Mouse (Mus musculus): ENCODE results near the gene Plekhg2. TPM values are rescaled to one million over a fixed set of nuclear protein-coding genes. Genes with fewer than 3 reads are reported as not detected.

The Plekhg2 gene
- polyA plus RNA-seq, 1 experiment from 2014 or later, result 35.6 TPM

GRCm38 (mm10) chr7:28360291-28360690 is 12.1 kb downstream of the Plekhg2 start:
- Histone ChIP-seq H3K9me3 (ENCODE audit: control insufficient read depth, low read length) (no peaks in the 10 kb centered on the region), H3K4me1 (ENCODE audit: control insufficient read depth in 2 of 2, insufficient read depth in 2 of 2, low read length in 2 of 2) (peaks cover 21 to 32% of the 10 kb centered on the region in 2 experiments), H3K4me2 (ENCODE audit: low read length) (no peak overlapping the region), H3K27ac (replicated peaks in 1 of 2; ENCODE audit: control insufficient read depth in 1 of 2, insufficient read depth in 1 of 2, low read depth in 2 of 2, low read length in 2 of 2) (no peak overlapping the region; a peak in 1 of 4 replicates), H3K4me3 (ENCODE audit: control insufficient read depth in 1 of 2, insufficient read depth in 1 of 2, low read depth in 1 of 2, low read length in 2 of 2) (no peak overlapping the region), H3K9ac (ENCODE audit: low read length) (no peak overlapping the region), H3K36me3 (ENCODE audit: control insufficient read depth, insufficient read depth, low read length) (peaks cover 68% of the 10 kb centered on the region), H3K27me3 (ENCODE audit: control insufficient read depth, insufficient read depth, low read length) (no peaks in the 10 kb centered on the region)
- ATAC-seq (ENCODE audit: insufficient number of reproducible peaks, insufficient read depth, low FRiP score, low read depth), result no peak
- WGBS, result 80% methylated on average over 6 of the region's 6 CpGs

DNA sequence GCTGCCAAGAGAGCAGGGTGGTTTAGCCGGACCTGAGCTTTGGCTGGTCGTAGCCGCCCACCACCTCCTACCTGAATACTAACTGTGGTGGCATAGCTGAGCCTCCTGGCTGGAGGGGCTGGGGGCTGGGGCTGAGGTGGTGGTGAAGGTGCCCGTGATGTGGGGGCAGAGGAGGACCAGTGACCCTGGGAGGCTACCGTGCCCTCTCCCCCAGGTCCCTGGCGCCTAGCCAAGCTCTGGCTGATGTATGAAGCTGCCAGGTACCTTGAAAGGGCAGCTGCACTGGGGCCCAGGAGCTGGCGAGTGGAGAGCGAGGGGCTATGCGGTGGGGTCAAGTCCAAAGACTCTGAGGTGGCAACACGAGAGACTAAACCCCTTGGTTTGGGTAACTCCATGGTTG is 12.5 kb downstream of the Plekhg2 start:
- no peaks in the 10 kb centered on the region for H3K27me3 ChIP-seq (ENCODE audit: control insufficient read depth, insufficient read depth, low read length)
- 84% methylated on average over 10 of the region's 10 CpGs for WGBS
- H3K27ac ChIP-seq (replicated peaks in 1 of 2; ENCODE audit: control insufficient read depth in 1 of 2, insufficient read depth in 1 of 2, low read depth in 2 of 2, low read length in 2 of 2), result no peak overlapping the region; a peak in 1 of 4 replicates
- peaks cover 67% of the 10 kb centered on the region for H3K36me3 ChIP-seq (ENCODE audit: control insufficient read depth, insufficient read depth, low read length)
- no peak overlapping the region for H3K9ac ChIP-seq (ENCODE audit: low read length)
- no peak for ATAC-seq (ENCODE audit: insufficient number of reproducible peaks, insufficient read depth, low FRiP score, low read depth)
- H3K9me3 ChIP-seq (ENCODE audit: control insufficient read depth, low read length), result no peaks in the 10 kb centered on the region
- H3K4me1 ChIP-seq (ENCODE audit: control insufficient read depth in 2 of 2, insufficient read depth in 2 of 2, low read length in 2 of 2), result peaks cover 21 to 32% of the 10 kb centered on the region in 2 experiments
- H3K4me2 ChIP-seq (ENCODE audit: low read length), result no peak overlapping the region
- H3K4me3 ChIP-seq (ENCODE audit: control insufficient read depth in 1 of 2, insufficient read depth in 1 of 2, low read depth in 1 of 2, low read length in 2 of 2), result no peak overlapping the region

- H3K9ac ChIP-seq (ENCODE audit: low read length), result peak overlapping the region; percentile 62
- WGBS, result 51% methylated on average over 7 of the region's 7 CpGs
- H3K9me3 ChIP-seq (ENCODE audit: control insufficient read depth, low read length), result no peaks in the 10 kb centered on the region
- peaks cover 66% of the 10 kb centered on the region for H3K36me3 ChIP-seq (ENCODE audit: control insufficient read depth, insufficient read depth, low read length)
- peak overlapping the region; percentile 52 for H3K4me2 ChIP-seq (ENCODE audit: low read length)
- H3K27me3 ChIP-seq (ENCODE audit: control insufficient read depth, insufficient read depth, low read length), result no peaks in the 10 kb centered on the region
- H3K4me1 ChIP-seq (ENCODE audit: control insufficient read depth in 2 of 2, insufficient read depth in 2 of 2, low read length in 2 of 2), result peaks cover 21 to 32% of the 10 kb centered on the region in 2 experiments
- H3K4me3 ChIP-seq (ENCODE audit: control insufficient read depth in 1 of 2, insufficient read depth in 1 of 2, low read depth in 1 of 2, low read length in 2 of 2), result no peak overlapping the region
- H3K27ac ChIP-seq (replicated peaks in 1 of 2; ENCODE audit: control insufficient read depth in 1 of 2, insufficient read depth in 1 of 2, low read depth in 2 of 2, low read length in 2 of 2), result peak overlapping the region; percentile 90 to 94
- ATAC-seq (ENCODE audit: insufficient number of reproducible peaks, insufficient read depth, low FRiP score, low read depth), result no peak
Observed at GRCm38 (mm10) chr7:28358431-28358830, 14.0 kb downstream of the Plekhg2 start.

DNA sequence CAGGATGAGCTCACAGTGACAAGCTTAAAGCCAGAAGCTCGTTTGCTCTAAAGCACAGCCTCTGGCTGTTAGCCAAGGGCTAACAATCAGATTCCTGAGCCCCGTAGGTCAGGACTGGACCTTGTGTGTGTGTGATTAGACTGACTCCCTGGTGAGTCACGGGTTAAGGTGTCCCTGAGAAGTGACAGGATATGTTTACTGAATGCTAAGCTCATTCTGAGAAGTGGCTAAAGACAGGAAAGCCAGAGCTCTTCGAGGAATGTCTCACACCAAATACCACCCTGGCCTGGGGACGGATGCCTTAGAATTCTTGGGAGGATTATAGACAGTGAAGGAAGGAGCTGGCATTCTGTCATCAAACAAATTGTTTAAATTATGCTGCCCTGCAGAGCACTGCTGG is 14.4 kb downstream of the Plekhg2 start:
- no peaks in the 10 kb centered on the region for H3K27me3 ChIP-seq (ENCODE audit: control insufficient read depth, insufficient read depth, low read length)
- H3K4me1 ChIP-seq (ENCODE audit: control insufficient read depth in 2 of 2, insufficient read depth in 2 of 2, low read length in 2 of 2), result peaks cover 21 to 32% of the 10 kb centered on the region in 2 experiments
- peak; percentile 38 for ATAC-seq (ENCODE audit: insufficient number of reproducible peaks, insufficient read depth, low FRiP score, low read depth)
- H3K4me3 ChIP-seq (ENCODE audit: control insufficient read depth in 1 of 2, insufficient read depth in 1 of 2, low read depth in 1 of 2, low read length in 2 of 2), result no peak overlapping the region
- peak overlapping the region; percentile 52 for H3K4me2 ChIP-seq (ENCODE audit: low read length)
- peak overlapping the region; percentile 90 to 94 for H3K27ac ChIP-seq (replicated peaks in 1 of 2; ENCODE audit: control insufficient read depth in 1 of 2, insufficient read depth in 1 of 2, low read depth in 2 of 2, low read length in 2 of 2)
- WGBS, result 0% methylated on average over 5 of the region's 5 CpGs
- peaks cover 66% of the 10 kb centered on the region for H3K36me3 ChIP-seq (ENCODE audit: control insufficient read depth, insufficient read depth, low read length)
- peak overlapping the region; percentile 62 for H3K9ac ChIP-seq (ENCODE audit: low read length)
- H3K9me3 ChIP-seq (ENCODE audit: control insufficient read depth, low read length), result no peaks in the 10 kb centered on the region

DNA sequence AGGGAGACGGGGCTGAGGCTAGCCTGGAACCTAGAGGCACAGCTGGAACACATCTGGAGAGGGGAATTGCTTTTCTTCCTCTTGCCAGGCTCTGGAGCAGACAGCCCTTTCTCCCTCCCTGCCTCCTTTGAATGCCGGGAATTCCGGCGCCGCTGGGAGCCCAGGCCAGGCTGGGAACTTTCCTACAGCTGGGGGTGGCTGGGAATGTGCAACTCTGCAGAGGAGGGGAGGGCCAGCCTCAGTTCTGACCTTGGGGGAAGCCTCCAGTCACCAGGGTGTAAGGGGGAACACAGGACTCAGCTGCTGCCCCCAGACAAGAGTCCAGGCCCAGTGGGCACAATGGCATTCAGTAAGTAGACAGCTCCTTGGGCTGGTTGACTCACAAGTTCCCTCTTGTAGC is 15.4 kb downstream of the Plekhg2 start:
- Histone ChIP-seq H3K4me1 (ENCODE audit: control insufficient read depth in 2 of 2, insufficient read depth in 2 of 2, low read length in 2 of 2) (peaks cover 21 to 33% of the 10 kb centered on the region in 2 experiments), H3K4me3 (ENCODE audit: control insufficient read depth in 1 of 2, insufficient read depth in 1 of 2, low read depth in 1 of 2, low read length in 2 of 2) (no peak overlapping the region), H3K27me3 (ENCODE audit: control insufficient read depth, insufficient read depth, low read length) (no peaks in the 10 kb centered on the region), H3K9me3 (ENCODE audit: control insufficient read depth, low read length) (no peaks in the 10 kb centered on the region), H3K36me3 (ENCODE audit: control insufficient read depth, insufficient read depth, low read length) (peaks cover 66% of the 10 kb centered on the region), H3K27ac (replicated peaks in 1 of 2; ENCODE audit: control insufficient read depth in 1 of 2, insufficient read depth in 1 of 2, low read depth in 2 of 2, low read length in 2 of 2) (peak overlapping the region; percentile 90 to 94), H3K9ac (ENCODE audit: low read length) (peak overlapping the region; percentile 62), H3K4me2 (ENCODE audit: low read length) (peak overlapping the region; percentile 52)
- WGBS, result 3% methylated on average over 5 of the region's 5 CpGs
- peak; percentile 40 for ATAC-seq (ENCODE audit: insufficient number of reproducible peaks, insufficient read depth, low FRiP score, low read depth)

- Histone ChIP-seq H3K9me3 (ENCODE audit: control insufficient read depth, low read length) (no peaks in the 10 kb centered on the region), H3K9ac (ENCODE audit: low read length) (no peak overlapping the region), H3K4me1 (ENCODE audit: control insufficient read depth in 2 of 2, insufficient read depth in 2 of 2, low read length in 2 of 2) (peaks cover 24 to 41% of the 10 kb centered on the region in 2 experiments), H3K4me3 (ENCODE audit: control insufficient read depth in 1 of 2, insufficient read depth in 1 of 2, low read depth in 1 of 2, low read length in 2 of 2) (no peak overlapping the region), H3K36me3 (ENCODE audit: control insufficient read depth, insufficient read depth, low read length) (peaks cover 54% of the 10 kb centered on the region), H3K27me3 (ENCODE audit: control insufficient read depth, insufficient read depth, low read length) (no peaks in the 10 kb centered on the region), H3K27ac (replicated peaks in 1 of 2; ENCODE audit: control insufficient read depth in 1 of 2, insufficient read depth in 1 of 2, low read depth in 2 of 2, low read length in 2 of 2) (no peak overlapping the region), H3K4me2 (ENCODE audit: low read length) (no peak overlapping the region)
- ATAC-seq (ENCODE audit: insufficient number of reproducible peaks, insufficient read depth, low FRiP score, low read depth), result no peak
- 86% methylated on average over 3 of the region's 3 CpGs for WGBS
Observed at GRCm38 (mm10) chr7:28355221-28355620, 17.2 kb downstream of the Plekhg2 start.

DNA sequence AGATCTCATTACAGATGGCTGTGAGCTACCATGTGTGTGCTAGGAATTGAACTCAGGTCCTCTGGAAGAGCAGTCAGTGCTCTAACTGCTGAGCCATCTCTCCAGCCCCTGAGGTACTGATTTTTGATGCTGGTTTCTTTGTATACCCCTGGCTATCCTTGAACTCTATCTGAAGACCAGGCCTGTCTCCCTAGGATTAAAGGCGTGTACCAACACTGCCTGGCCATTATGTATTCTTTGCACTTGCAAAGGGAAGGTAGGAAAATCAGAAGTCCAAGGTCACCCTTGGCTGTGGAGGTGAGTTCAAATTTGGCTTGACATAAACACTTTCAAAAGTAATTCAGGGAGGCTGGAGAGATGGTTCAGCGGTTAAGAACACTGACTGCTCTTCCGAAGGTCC is 17.8 kb downstream of the Plekhg2 start:
- 82% methylated on average over 3 of the region's 3 CpGs for WGBS
- Histone ChIP-seq H3K9me3 (ENCODE audit: control insufficient read depth, low read length) (no peaks in the 10 kb centered on the region), H3K4me3 (ENCODE audit: control insufficient read depth in 1 of 2, insufficient read depth in 1 of 2, low read depth in 1 of 2, low read length in 2 of 2) (no peak overlapping the region), H3K4me2 (ENCODE audit: low read length) (no peak overlapping the region), H3K4me1 (ENCODE audit: control insufficient read depth in 2 of 2, insufficient read depth in 2 of 2, low read length in 2 of 2) (peaks cover 30 to 44% of the 10 kb centered on the region in 2 experiments), H3K27me3 (ENCODE audit: control insufficient read depth, insufficient read depth, low read length) (no peaks in the 10 kb centered on the region), H3K27ac (replicated peaks in 1 of 2; ENCODE audit: control insufficient read depth in 1 of 2, insufficient read depth in 1 of 2, low read depth in 2 of 2, low read length in 2 of 2) (no peak overlapping the region), H3K9ac (ENCODE audit: low read length) (no peak overlapping the region), H3K36me3 (ENCODE audit: control insufficient read depth, insufficient read depth, low read length) (peaks cover 48% of the 10 kb centered on the region)
- ATAC-seq (ENCODE audit: insufficient number of reproducible peaks, insufficient read depth, low FRiP score, low read depth), result no peak

- H3K4me1 ChIP-seq (ENCODE audit: control insufficient read depth in 2 of 2, insufficient read depth in 2 of 2, low read length in 2 of 2), result peaks cover 30 to 47% of the 10 kb centered on the region in 2 experiments
Observed at GRCm38 (mm10) chr7:28354113-28354581, 18.3 kb downstream of the Plekhg2 start.

More at GRCm38 (mm10) chr7:28354113-28354581, 18.3 kb downstream of the Plekhg2 start:
- H3K9ac ChIP-seq (ENCODE audit: low read length), result no peak overlapping the region
- no peak overlapping the region for H3K4me3 ChIP-seq (ENCODE audit: control insufficient read depth in 1 of 2, insufficient read depth in 1 of 2, low read depth in 1 of 2, low read length in 2 of 2)
- H3K27ac ChIP-seq (replicated peaks in 1 of 2; ENCODE audit: control insufficient read depth in 1 of 2, insufficient read depth in 1 of 2, low read depth in 2 of 2, low read length in 2 of 2), result no peak overlapping the region
- no peaks in the 10 kb centered on the region for H3K9me3 ChIP-seq (ENCODE audit: control insufficient read depth, low read length)
- peaks cover 43% of the 10 kb centered on the region for H3K36me3 ChIP-seq (ENCODE audit: control insufficient read depth, insufficient read depth, low read length)
- H3K4me2 ChIP-seq (ENCODE audit: low read length), result no peak overlapping the region
- no peaks in the 10 kb centered on the region for H3K27me3 ChIP-seq (ENCODE audit: control insufficient read depth, insufficient read depth, low read length)
- 81% methylated on average over 3 of the region's 3 CpGs for WGBS
- ATAC-seq (ENCODE audit: insufficient number of reproducible peaks, insufficient read depth, low FRiP score, low read depth), result no peak
